Mouse (Mus musculus) urinary bladder, postnatal 10 days (tissue): ENCODE results near the gene Tppp3.

Experiments
- DNase-seq: peaks from one replicate; pipeline ENCODE4 v3.0.0; 2022; ENCODE audit warnings: low spot score

The Tppp3 gene

GRCm38 (mm10) chr8:105431743-105432515 lies 39.4 kb downstream of the Tppp3 start:
- no peak for DNase-seq

- DNase-seq: no peak
Measured at GRCm38 (mm10) chr8:105426878-105427277, 44.4 kb downstream of the Tppp3 start.

- no peak for DNase-seq
Measured at GRCm38 (mm10) chr8:105422006-105422405, 49.3 kb downstream of the Tppp3 start.

GRCm38 (mm10) chr8:105419800-105420199 lies 51.5 kb downstream of the Tppp3 start:
- DNase-seq: no peak

- DNase-seq: no peak
Measured at GRCm38 (mm10) chr8:105418992-105419391, 52.3 kb downstream of the Tppp3 start.
